Mouse (Mus musculus): Measurements from ENCODE around the gene Tmem240.
"Not testable (repeated sequence)": the region's sequence is repeated elsewhere in the genome, so short reads cannot be mapped to it uniquely, and the experiment has no call there.

Gene Tmem240

DNA sequence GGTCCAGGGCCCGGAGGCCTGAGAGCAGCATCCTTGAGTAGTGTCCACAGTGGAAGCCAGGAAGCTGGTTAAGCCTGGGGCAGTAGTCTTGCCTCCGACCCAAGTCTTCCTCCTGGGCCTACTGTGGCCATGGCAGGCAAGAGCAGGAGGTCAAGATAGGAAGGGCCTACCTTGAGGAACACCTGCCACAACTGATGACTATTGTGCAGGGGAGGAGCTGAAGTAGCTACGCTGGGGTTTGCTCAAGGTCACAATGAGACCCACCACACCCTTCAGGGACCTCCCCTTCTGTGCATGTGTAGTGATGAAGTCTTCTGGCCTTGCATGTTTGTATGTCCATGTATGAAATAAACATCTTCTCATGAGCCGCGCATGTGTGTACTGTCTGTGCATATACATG is 1.2 kb downstream of the Tmem240 start:
- DNase-seq, result no peak

DNA sequence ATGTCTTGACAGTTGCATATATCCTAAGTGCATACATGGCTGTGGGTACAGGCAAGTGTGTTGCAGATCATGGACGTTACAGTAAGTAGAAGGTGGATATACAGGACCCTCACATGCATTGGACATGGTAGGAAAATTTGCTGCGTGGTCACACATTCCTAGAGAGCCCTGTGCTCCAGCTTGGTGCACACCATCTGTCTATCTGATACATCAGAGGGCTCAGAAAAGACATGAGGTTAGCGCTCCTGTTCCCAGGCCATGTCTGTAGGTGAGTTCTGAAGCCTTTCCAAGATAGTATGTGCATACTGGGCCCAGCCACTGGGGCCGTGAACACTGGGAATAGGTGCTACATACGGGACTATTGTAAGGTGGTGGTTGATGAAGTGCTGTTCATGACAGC is 1.8 kb downstream of the Tmem240 start:
- DNase-seq, result no peak

DNA sequence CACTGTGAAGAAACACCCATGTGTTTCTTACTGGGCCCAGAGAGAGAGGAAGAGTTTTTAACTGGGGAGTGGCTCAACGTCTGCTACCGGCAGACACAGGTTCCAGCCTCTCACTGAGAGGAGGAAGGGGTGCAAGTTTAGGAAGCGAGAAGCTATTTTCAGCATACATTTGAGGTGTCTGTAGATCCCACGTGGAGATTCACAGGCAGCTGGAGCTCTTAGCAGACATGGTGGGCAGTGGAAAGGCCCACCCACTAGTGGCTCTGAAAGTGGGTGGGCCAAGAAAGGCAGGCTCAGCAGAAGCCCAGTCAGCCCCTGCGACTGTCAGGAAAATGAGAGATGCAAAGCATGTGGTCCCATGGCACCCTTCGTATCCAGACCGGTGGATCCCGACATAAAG is 3.7 kb downstream of the Tmem240 start:
- no peak for DNase-seq

DNA sequence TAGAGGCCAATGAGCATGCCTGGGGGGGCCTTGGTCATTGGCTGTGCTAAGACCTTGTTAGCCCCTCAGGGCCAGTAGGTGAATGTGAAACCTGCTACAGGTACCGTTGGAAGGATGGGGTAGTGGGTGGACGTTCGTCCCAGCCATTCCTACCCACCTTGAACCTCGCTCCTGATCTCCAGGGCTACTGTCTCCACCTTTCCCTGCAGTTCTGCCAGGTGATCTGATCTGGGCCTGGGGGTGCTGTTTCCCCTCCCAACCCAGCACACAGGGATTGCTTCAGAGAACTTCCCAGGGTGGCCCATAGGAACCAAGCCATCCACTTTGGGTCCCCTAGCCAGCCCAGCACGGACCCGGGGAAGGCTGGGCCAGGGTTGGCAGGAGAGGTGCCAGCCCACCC is 4.6 kb downstream of the Tmem240 start:
- no peak for DNase-seq

DNA sequence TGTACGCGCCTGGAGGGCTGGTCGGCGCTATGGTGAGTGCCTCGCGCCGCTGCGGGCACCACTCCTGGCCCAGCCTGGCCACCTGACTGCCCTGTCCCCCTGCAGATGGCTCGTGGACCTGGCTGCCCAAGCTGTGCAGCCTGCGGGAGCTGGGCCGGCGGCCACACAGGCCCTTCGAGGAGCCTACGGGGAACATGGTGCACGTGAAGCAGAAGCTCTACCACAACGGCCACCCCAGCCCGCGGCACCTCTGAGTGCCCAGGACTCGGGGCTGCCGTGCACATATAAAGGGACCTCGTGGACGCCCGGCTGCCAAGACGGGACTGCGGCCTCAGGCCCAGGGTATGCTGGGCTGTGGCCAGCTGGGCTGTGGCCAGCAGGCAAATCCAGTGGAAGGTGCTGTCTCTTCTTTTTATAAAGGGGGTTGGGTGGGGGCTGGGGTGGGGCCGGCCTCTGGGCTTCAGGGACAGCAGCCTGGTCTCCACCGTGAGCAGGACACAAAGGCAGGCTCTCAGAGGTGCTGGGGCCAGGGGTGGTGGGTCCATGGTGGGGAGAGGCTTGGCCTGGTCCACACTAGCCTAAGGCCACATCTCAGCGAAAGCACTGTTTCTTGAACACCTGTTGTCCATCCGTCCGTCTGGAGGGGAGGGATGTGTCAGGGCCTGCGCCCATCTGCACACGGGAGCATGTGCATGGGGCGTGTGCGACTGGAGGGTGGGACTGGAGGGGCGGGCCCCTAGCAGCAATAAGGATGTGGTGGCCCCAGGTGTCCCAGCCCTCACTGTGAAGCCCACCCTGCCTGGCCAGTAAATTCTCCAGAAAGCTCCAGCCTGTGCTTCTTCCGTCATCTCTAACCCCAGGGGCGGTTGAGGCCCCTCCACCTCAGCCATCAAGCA is 5.4 kb downstream of the Tmem240 start:
- DNase-seq, result no peak

DNA sequence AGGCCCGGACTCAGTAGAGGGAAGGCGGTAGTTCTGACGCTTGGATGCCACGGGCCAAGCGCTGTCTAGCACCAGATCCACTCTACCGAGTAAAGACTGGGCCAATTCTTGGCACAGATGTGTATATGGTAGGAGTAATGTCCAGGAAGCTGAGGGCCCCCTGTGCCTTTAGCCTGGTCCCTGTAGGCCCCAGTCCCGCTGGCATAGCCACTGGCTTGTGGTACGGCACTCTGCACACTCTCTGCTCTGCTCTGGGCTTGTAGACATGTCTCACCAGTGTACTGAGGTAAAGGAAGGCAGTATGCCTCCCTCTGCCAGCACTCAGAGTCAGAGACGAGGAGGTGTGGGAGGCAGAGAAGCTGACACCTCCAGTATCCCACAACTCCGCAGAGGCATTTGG is 6.1 kb downstream of the Tmem240 start:
- DNase-seq, result not testable (repeated sequence)

DNA sequence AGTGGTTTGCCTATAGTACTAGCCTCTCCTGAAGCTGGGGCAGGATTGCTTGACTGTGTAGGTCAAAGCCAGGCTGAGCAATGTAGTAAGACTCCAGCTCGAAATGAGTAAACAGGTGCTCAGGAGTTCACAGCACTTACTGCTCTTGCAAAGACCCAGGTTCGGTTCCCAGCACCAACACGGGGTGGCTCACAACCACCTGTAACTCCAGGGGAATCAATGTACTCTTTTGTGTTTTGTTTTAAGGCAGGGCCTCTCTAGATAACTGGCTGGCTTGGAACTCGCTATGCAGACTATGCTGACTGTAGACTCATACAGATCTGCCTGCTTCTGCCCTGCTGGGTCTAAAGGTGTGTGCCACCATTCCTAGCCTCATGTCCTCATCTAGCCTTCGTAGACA is 8.1 kb downstream of the Tmem240 start:
- DNase-seq, result no peak

DNA sequence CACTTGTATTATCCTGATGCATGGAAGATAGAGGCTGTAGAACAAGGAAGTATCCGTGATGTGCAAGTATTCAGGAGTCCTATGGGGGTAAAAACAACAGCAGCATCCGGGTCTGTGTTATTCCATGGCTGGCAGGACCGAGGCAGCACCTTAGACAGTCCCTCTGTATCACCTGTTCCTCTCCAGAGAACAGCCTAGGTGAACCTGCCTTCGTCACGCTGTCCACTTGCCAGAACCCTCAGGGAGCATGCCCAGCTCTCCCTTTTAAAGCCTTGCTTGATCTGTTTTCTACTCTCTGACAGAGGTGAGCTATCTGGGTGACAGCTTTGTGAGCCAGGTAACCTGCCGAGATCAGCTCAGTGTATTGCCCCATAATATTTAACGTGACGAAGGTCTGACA is 9.9 kb downstream of the Tmem240 start:
- DNase-seq, result no peak

DNA sequence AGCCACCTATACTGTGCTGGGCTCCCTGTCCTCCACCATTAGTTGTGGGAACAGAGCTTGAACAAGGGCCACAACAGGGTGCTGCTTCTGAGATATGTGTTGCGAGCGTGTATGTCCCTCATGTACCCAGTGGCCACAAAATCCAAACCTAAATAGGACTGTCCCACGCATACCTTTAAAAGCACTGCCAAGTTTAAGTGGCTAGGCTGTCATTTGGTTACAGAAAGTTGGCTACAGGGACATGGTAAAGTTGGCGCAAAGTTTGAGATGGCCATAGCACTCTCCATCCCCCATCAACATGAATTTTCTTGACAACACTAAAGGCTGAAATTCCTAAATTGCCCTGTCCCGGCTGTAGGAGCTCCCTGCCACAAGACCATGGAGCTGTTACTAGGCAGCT is 10.5 kb downstream of the Tmem240 start:
- no peak for DNase-seq

DNA sequence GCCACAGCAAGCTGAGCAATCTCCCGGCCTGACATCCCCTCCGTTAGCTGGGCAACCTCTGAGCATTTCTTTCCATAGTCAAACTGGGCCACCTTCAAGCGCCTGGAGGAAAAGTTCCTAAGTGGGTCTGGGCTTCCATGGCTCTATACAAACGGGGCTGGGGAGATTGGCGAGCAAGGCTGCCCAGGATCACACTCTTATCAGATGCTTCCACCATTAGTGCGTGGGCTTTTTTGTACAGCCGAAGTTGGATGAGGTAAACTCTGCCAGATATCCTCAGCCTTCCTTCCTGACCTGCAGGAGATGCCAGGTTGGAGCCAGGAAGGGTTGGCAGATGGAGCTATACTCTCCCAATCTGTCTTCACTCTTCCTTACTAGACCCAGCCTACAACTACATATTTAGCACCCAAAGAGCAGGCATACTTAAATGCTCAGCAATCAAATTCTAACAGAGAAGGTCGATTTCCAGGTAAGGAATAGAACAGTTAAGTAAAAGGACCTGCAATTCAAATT is 11.5 kb downstream of the Tmem240 start:
- no peak for DNase-seq

DNA sequence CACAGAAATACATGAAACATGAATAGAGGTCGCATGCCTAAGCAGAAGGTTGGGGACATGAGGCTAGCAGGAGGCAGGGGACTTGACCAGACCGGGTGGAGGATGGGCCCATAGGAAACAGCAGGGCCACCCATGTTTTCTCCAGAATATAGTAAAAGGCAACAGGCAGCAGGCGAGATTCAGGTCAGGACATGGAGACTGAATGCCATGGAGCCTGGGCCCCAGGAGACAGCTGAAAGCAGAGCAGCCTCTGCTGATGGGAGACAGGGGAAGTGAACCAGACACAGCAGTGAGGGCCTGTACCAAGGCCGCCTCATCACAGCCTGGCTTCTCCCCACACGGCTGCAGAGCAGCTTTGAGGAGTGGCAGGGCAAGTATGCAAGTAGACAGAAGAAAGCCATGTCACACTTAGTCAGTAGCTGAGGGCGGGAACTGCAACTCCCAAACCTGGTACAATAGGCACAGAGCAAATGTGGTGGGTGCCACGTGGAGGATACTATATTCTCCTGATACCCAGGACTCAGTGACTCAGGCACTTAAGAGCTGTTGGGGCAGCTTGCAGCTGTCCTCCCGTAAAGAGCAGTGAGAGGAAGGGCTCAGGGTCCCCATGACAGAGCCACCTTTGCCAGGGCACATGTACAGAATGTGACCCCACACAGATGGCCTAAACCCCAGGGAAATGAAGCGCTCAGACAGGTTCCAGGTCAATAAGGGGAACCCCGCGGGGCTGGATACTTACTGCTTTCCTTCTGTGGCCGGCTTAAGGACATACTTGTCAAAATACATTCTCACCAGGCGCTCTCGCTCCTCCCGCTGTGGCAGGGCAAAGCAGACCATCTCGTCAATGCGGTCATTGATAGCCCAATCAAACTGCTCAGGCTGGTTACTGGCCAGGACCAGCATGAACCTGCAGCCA is 12.2 kb downstream of the Tmem240 start:
- DNase-seq, result no peak

DNA sequence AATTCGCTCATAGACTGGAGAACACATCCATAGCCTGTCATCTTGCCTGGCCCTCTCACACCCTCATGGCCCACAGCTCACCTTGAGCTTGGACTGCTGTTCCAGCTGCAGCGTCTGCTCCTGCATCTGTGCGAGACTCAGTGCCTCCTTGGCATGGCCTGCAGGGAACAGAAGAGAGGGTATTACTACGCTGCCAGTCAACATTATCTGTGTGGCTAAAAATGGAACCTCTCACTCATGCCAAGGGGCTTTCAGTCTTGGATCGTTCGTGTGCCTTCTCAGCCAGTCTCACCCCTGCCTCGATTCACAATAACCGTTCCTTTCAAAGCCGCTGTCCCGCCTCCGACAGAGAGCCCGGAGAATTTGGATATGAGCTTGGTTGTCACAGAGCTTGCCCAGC is 22.4 kb downstream of the Tmem240 start:
- no peak for DNase-seq

DNA sequence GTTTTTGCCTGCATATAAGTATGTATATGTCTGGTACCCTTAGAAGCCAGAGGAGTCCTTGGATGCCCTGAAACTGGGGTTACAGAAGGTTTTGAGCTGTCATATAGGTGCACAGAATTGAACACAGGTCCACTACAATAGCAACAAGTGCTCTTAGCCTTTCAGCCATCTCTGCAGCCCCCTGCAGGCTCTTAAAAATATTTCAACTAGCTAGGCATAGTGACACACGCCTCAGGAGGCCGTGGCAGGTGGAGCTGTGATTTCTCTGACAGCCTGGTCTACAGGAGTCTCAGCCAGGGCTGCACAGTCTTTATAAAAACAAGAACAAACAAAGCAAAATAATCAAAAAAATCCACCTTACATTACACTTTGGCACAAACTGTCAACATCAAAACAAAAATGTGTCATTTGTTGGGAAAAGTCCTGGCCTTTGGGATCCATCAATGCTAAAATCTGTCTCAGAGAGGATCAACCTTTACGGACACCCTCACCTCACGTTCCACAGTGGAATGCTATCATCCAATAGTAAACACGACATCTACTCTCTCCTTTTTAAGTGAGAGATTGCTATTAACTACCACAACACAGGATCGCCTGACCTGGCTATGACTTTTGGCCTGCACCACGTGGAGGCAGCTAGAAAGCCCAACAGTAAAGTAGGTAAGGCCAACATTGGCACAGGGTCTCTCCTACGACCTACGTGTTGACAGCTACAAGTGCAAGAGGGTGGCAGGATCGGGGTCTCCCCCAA is 25.4 kb downstream of the Tmem240 start:
- no peak for DNase-seq

DNA sequence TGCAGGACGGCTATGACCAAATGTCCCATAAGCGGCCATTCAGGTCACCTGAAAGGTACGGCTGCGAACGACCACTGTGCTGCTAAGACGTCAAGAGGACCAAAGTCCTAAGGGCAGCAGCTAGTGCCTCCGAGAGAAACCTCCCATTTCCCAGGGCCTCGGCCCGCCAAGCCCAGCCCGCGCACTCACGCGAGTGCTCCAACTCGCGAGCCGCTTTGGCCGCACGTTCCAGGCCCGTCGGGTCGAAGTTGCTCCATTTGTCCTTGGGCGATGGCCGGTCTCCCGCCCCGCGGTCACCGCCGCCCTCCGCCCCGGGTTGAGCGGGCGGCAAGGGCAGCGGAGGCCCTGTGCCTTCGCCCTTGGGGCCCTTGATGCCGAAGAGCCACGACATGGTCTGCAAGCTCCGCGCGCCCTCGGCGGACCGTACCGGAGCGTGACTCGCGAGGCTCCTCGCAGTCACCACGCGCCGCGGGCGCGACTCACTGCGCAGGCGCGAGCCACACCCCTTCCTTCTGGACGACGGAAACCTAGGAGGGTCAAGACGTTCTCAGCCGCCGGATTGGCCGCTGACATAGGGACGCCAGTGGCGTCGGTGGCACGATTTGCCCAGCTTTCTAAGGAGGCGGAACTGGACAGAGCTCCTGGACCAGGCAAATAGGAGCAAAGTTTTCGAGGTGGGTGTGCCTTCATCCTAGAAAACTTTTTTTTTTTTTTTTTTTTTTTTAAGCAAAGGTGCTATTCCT is 26.2 kb downstream of the Tmem240 start, which contains the start of gene Atad3a:
Atad3a (minus strand) TSS at position 481 of the 743 bp plus-strand sequence.
- peak; percentile 97 to 98 for DNase-seq

DNA sequence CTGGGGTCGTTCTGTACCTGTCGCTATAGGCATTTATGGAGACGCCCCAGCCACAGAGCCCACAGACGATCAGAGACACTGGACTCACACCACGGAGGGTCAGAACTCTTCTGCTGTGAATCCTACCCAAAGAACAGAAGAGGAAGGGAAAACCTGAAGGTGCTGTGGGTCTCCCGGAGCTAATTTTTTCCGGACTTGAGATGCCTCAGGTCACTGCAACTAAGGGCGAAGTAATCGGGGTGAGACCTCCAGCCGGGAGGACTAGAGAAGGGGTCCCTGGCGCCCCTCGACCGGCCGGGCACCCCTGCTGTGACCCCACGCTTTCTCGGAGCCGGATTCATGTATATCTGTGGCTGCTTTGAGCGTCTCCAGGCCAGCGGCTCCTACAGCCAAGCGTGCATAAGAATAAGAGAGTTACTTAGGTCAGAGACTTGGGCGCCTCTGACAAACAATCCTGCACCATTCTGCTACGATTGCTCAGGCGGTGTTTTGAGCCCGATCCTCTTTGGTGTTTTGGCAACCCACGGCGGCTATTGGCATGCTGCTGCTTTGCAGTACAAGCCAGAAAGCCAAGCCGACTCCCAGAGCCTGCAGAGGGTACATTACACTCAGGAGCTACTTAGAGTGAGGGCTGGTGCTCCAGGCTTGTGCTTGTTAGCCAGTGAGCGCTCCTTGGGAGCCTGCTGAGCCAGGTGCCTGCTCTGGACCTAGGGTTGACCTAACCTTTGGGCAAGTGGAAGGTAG is 26.9 kb downstream of the Tmem240 start:
- no peak for DNase-seq

DNA sequence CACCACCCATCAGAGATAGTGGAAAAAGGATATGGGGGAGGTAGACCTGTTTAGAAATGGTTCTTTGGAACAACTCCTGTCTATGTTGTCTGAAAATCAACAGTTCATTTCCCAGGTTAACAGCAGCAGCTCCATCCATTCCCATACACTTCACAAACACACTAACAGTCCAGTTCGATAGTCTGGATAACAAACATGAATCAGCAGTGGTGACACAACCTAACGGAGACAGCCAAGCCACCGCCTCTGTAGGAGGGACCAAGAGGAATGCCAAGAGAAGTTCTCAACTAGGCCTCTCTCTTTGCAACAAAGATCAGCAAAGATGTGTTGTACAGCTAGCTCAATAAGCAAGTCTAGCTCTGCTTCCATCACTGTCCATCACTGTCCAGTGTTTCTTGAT is 27.8 kb downstream of the Tmem240 start:
- DNase-seq, result no peak

DNA sequence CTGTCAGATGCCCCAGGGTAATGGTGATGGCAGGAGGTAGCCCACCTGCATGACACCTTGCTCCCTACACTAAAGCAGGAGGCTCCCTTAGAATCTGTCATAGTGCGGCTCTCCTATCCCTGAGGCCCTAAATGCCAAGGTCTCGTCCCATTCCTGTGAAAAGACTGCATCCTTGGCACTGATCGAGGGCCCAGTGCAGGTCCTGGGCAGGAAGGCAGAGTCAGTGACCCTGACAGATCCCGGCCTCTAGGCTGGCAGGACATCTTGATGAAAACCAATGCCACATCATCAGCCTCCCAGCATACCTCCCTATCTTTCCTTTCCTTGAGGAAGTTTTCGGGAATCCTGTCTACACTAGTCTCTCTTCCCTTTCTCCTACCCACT is 34.9 kb downstream of the Tmem240 start:
- no peak for DNase-seq

DNA sequence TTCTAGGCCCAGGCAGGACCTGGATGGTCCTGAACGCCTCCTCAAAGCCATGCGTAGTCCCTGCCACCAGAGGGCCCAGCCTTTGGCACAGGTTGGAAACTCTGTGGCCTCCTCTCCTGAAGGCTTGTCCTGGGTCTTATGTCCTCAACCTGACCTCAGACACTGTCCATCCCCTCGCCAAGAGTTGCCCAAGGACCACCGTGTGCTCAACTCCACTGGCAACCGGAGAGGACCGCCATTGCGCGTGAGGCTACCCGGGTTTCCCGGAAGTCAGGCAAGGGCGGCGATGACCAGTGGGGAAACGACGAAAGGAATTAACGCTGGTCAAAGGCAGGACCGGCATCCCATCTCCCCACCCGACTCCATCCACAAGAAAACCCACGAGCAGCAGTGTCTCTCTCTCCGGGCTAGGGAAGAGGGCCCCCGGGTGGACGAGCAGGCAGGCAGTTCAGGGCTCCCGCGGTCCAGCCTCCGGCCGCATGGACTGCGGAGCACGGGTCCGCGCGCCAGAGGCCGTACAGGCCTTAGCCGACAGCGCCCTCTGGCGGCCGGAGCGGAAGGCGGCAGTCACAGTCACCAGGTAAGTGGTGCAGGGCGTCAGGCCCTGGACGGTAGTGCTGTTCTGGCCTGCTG is 35.4 kb downstream of the Tmem240 start:
- DNase-seq, result peak; percentile 92 to 94

DNA sequence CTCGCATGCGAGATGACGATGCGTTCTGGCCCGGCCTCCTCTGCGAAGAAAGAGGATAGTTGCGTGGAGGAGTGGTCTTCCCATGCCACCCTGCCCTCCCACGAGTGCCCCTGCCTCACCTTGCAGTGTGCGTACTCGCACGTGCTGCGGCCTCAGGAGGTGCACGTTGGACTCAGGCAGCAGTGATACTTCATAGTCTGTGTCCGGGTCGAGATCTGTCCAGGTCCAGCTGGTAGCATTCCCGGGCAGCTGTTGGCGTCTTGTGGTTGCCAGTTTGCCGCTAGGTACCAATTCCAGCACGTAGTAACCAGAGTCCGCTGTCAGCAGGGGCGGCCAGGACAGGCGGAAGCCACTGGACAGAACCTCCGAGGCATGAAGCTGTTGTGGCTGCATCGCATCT is 36.0 kb downstream of the Tmem240 start:
- DNase-seq, result no peak

DNA sequence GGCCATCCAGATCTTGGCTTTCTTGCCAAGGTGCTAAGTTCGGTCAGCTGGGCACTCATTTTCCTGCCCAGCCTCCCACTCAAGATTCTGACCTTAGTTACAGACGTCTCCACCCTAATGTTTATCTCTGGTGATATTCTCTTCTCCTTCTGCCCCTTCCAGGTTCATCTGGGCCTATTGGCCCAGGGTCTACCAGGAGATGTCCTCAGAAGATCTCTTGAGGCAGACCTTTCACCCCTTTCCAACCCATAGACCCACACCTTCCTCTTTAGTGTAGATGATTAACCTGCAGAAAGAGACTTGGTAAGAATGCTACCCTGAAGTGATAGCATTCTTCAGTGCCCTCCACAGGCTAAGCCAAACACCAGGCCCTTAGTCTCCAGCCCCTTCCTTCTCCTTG is 37.1 kb downstream of the Tmem240 start:
- peak in 1 of 2 experiments; percentile 43 for DNase-seq

DNA sequence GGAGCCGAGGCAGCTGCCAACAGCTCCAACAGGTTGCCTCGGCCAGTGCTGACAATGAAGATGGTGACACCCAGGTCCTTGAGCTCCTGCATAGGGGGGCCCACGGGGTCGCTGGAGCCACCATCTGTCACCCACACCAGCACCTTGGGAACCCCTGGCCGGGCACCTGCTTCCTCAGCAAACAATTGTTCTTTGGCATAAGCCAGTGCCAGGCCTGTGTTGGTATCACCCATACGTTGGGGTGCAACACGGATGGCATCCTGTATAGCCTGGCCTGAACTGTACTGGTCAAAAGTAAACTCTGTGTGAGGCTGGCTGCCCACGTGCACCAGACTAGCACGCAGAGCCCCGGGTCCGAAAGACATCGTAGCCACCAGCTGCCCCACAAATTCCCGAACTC is 38.2 kb downstream of the Tmem240 start:
- DNase-seq, result no peak
